Mouse (Mus musculus) CH12.LX (cell line): Measurements from ENCODE around the gene Arpc5. TPM values are rescaled to one million over a fixed set of nuclear protein-coding genes. Genes with fewer than 3 reads are reported as not detected.

Experiments used
- DNase-seq: peaks from one replicate; pipeline ENCODE4 v3.0.0-alpha.2; 2013; ENCODE audit errors: extremely low read depth
- H3K27ac ChIP-seq: 2 replicates; pipeline ENCODE4 v1.5.1; 2012; ENCODE audit warnings: low read depth, mild to moderate bottlenecking, control low read depth, moderate library complexity; ENCODE audit not compliant: insufficient read depth
- H3K27me3 ChIP-seq: replicated peaks from 2 replicates; pipeline ENCODE3; 2012; ENCODE audit warnings: inconsistent platforms
- H3K36me3 ChIP-seq, 2 experiments: replicated peaks in 1 of 2; 2 replicates each; pipeline versions ENCODE3 to v1.6.1; 2012; ENCODE audit warnings: inconsistent platforms in 1 of 2, low read length in 1 of 2, mild to moderate bottlenecking in 1 of 2, mixed read lengths in 1 of 2, moderate library complexity in 1 of 2; ENCODE audit not compliant: control insufficient read depth in 1 of 2, insufficient read depth in 1 of 2
- H3K4me1 ChIP-seq, 2 experiments: 2 replicates each; pipeline ENCODE4 v1.6.1; 2012; ENCODE audit warnings: inconsistent platforms in 1 of 2, moderate library complexity in 1 of 2; ENCODE audit not compliant: insufficient read depth in 2 of 2, control insufficient read depth in 1 of 2
- H3K4me2 ChIP-seq: 2 replicates; pipeline ENCODE4 v1.6.1; 2012; ENCODE audit warnings: low read depth, mild to moderate bottlenecking, control low read depth; ENCODE audit not compliant: poor library complexity, insufficient read depth, severe bottlenecking
- H3K4me3 ChIP-seq, 3 experiments: fragments of 150-350 bp in 1 of 3; sonication (generic) in 1 of 3; replicated peaks in 1 of 3; 2 replicates each; pipeline versions ENCODE3 to v1.5.1; 2011 to 2012; ENCODE audit warnings: low read depth in 2 of 3, low read length in 2 of 3, mild to moderate bottlenecking in 2 of 3, moderate library complexity in 2 of 3, control low read depth in 1 of 3, improper control_type of control experiment in 1 of 3, inconsistent platforms in 1 of 3, mixed read lengths in 1 of 3; ENCODE audit not compliant: poor library complexity in 1 of 3
- H3K79me2 ChIP-seq: replicated peaks from 2 replicates; pipeline ENCODE4 v1.6.1; 2012; ENCODE audit warnings: mild to moderate bottlenecking, moderate library complexity; ENCODE audit not compliant: control insufficient read depth, poor library complexity, insufficient read depth, severe bottlenecking; ENCODE audit errors: extremely low read depth
- H3K9ac ChIP-seq: 2 replicates; pipeline ENCODE4 v1.6.1; 2012; ENCODE audit warnings: low read depth, mild to moderate bottlenecking, control low read depth, moderate library complexity; ENCODE audit not compliant: insufficient read depth
- H3K9me3 ChIP-seq: replicated peaks from 2 replicates; pipeline ENCODE3; 2012; ENCODE audit warnings: low read length, inconsistent platforms, mixed read lengths
- CTCF ChIP-seq, 2 experiments: IDR thresholded peaks in 1 of 2; conservative IDR thresholded peaks in 1 of 2; 2 replicates each; pipeline ENCODE4 v1.5.1; 2011 to 2012; ENCODE audit warnings: low read depth in 2 of 2, low read length in 2 of 2, improper control_type of control experiment in 1 of 2, inconsistent platforms in 1 of 2, mild to moderate bottlenecking in 1 of 2, moderate library complexity in 1 of 2
- ELF1 ChIP-seq: IDR thresholded peaks from 2 replicates; pipeline ENCODE4 v1.6.1; 2014; ENCODE audit warnings: low read depth, mild to moderate bottlenecking, inconsistent platforms, low read length, improper control_type of control experiment
- EP300 ChIP-seq: IDR thresholded peaks from 2 replicates; pipeline ENCODE4 v1.6.1; 2011; ENCODE audit warnings: low read length, improper control_type of control experiment
- ETS1 ChIP-seq: conservative IDR thresholded peaks from 2 replicates; pipeline ENCODE4 v1.6.1; 2012; ENCODE audit warnings: low read depth, mild to moderate bottlenecking, inconsistent platforms, low read length, improper control_type of control experiment, moderate library complexity
- JUN ChIP-seq: IDR thresholded peaks from 2 replicates; pipeline ENCODE4 v1.6.1; 2011; ENCODE audit warnings: low read depth, mild to moderate bottlenecking, low read length, improper control_type of control experiment, moderate library complexity; ENCODE audit not compliant: insufficient read depth
- JUND ChIP-seq: conservative IDR thresholded peaks from 2 replicates; pipeline ENCODE4 v1.6.1; 2011; ENCODE audit warnings: low read depth, low read length, improper control_type of control experiment
- KAT2A ChIP-seq: IDR thresholded peaks from 2 replicates; pipeline ENCODE4 v1.6.1; 2012; ENCODE audit warnings: low read length, improper control_type of control experiment, inconsistent platforms; ENCODE audit not compliant: insufficient replicate concordance
- MEF2A ChIP-seq: IDR thresholded peaks from 2 replicates; pipeline ENCODE4 v1.6.1; 2014; ENCODE audit warnings: low read depth, mild to moderate bottlenecking, inconsistent platforms, low read length, improper control_type of control experiment, borderline replicate concordance
- MXI1 ChIP-seq: IDR thresholded peaks from 2 replicates; pipeline ENCODE4 v1.6.1; 2011; ENCODE audit warnings: mild to moderate bottlenecking, low read depth, low read length, improper control_type of control experiment
- MYC ChIP-seq: IDR thresholded peaks from 2 replicates; pipeline ENCODE4 v1.6.1; 2011; ENCODE audit warnings: low read depth, mild to moderate bottlenecking, improper control_type of control experiment, low read length
- PAX5 ChIP-seq: IDR thresholded peaks from 2 replicates; pipeline ENCODE4 v1.6.1; 2012; ENCODE audit warnings: low read length, inconsistent platforms, mixed read lengths
- RCOR1 ChIP-seq: conservative IDR thresholded peaks from 2 replicates; pipeline ENCODE4 v1.6.1; 2012; ENCODE audit warnings: low read depth, mild to moderate bottlenecking, inconsistent platforms, low read length, improper control_type of control experiment
- SMC3 ChIP-seq: IDR thresholded peaks from 2 replicates; pipeline ENCODE4 v1.6.1; 2011; ENCODE audit warnings: low read depth, low read length, improper control_type of control experiment
- TBP ChIP-seq: conservative IDR thresholded peaks from 2 replicates; pipeline ENCODE4 v1.6.1; 2011; ENCODE audit warnings: low read depth, low read length, improper control_type of control experiment
- UBTF ChIP-seq: IDR thresholded peaks from 2 replicates; pipeline ENCODE4 v1.6.1; 2012; ENCODE audit warnings: low read depth, mild to moderate bottlenecking, inconsistent platforms, low read length, improper control_type of control experiment, moderate library complexity
- USF2 ChIP-seq: conservative IDR thresholded peaks from 2 replicates; pipeline ENCODE4 v1.6.1; 2011; ENCODE audit warnings: low read depth, low read length, improper control_type of control experiment
- ZKSCAN1 ChIP-seq: IDR thresholded peaks from 2 replicates; pipeline ENCODE4 v1.6.1; 2012; ENCODE audit warnings: low read depth, inconsistent platforms, low read length, improper control_type of control experiment, borderline replicate concordance
- dilution Hi-C: fragments of 300-500 bp; cut with MboI; formaldehyde crosslinking; loops from 2 replicates; pipeline ENCODE4 v1.14.3; 2020; ENCODE audit warnings: low sequenced_read_pairs; ENCODE audit not compliant: extremely low pct_unique_long_range_greater_than_20kb, extremely low pct_ligation_motif_present
- in situ Hi-C: fragments of 300-500 bp; cut with MboI; formaldehyde crosslinking; loops from 3 replicates; pipeline ENCODE4 v1.14.3; 2019; ENCODE audit warnings: low sequenced_read_pairs, low pct_ligation_motif_present, low pct_unique_long_range_greater_than_20kb, mixed read lengths
- polyA plus RNA-seq: library from polyadenylated mRNA; unstranded; fragments of >175 nt; gene quantifications from 2 replicates; pipeline ENCODE4 v1.2.1, GENCODE M21; 2012; ENCODE audit warnings: low read depth; ENCODE audit not compliant: insufficient read length
- total RNA-seq, 2 experiments: library from RNA; depleted of rRNA; stranded (reverse); fragments of 300-350 nt in 1 of 2; fragments of >200 nt in 1 of 2; gene quantifications; 2 replicates each; pipeline ENCODE4 v1.2.3; 2012 to 2014

Gene Arpc5
- total and polyA plus RNA-seq, 3 experiments = 125 to 399 (median 232) TPM

DNA sequence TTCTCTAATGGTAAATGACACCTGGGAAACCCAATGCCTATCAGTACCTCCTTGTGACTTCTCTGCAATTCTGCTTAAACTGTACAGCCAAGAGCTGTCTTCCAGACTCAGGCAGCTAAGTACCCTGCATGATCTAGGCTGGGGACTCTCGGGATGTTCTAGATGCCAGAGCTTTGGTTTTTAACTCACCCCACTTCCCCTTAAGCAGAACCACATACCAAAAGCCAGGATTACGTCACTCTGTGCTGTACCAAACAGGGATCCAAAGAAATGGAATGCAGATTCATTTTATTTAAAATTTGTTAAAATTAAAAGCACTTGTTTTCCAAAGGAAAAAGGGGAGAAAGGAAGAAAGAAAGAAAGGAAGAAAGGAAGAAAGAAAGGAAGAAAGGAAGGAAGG is 4.6 kb upstream of the Arpc5 start:
- TF ChIP-seq ETS1 = no peak
- no peak for TF ChIP-seq ZKSCAN1
- no peak for TF ChIP-seq PAX5
- no peak for TF ChIP-seq CTCF (conservative IDR thresholded peaks at IDR 0.05 in 1 of 2, IDR thresholded peaks at IDR 0.05 in 1 of 2; ENCODE audit: low read depth in 2 of 2, low read length in 2 of 2)
- TF ChIP-seq USF2 = no peak
- TF ChIP-seq UBTF = no peak
- TF ChIP-seq ELF1 = no peak
- TF ChIP-seq RCOR1 = no peak
- TF ChIP-seq MEF2A = no peak
- TF ChIP-seq JUN = no peak
- TF ChIP-seq TBP = no peak
- TF ChIP-seq SMC3 = no peak
- no peak for TF ChIP-seq KAT2A
- dilution Hi-C loops (no loop called here), in situ Hi-C loops (loop anchor here (10.0 kb wide), 1 partner anchor 227 kb away; no protein-coding TSS in a partner anchor)
- H3K4me2 ChIP-seq = no peak overlapping the region
- no peak for DNase-seq
- peaks cover 2% of the 10 kb centered on the region for H3K79me2 ChIP-seq
- H3K27ac ChIP-seq = no peak overlapping the region
- no peaks in the 10 kb centered on the region for H3K9me3 ChIP-seq
- peaks cover 7% of the 10 kb centered on the region for H3K27me3 ChIP-seq
- peaks cover 0 to 4% of the 10 kb centered on the region in 2 experiments; a peak in 1 of 4 replicates for H3K4me1 ChIP-seq
- no peak overlapping the region for H3K4me3 ChIP-seq
- H3K36me3 ChIP-seq = no peaks in the 10 kb centered on the region
- H3K9ac ChIP-seq = no peak overlapping the region

DNA sequence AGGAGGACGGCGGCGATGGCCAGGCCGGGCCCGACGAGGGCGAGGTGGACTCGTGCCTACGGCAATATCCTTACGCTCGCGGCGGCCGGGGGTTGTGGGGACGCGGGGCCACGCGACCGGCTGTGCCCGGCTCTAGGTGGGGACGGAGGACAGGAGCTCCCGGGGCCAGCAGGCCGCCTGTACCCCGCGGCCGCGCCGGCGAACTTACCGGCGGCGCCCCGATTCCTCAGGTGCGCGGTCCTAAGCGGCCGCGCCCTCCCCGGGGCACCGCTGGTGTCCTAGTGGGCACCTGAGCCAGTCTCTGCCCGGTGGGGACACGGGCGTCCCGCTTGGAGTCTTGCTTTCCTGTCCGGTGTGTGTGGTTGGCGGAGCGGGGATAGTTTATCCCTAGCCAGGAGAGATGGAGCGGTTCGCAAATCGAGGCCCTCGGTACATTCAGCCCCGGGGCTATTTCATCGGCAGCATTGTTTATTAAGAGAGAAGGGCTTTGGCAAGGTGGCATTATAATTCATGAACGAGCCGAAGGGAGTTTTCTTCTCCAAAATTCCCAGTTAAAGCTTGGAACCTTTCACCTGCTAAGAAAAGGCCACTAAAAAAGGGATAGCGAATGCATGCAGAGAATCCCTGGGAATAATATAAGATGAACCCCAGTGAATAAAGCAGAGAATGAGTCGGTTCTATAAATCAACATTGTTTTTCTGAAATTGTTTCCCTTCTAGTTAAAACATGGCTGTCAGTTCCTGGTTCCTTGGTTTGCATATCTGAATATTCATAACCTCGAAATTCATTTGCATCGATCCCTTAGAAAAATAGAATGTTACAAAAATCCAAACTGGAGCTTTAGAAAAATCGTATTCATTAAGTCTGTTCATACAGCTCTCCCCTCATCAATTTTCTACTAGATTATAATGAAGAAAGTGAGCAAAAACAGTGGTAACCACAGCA is 734 bp downstream of the Arpc5 start:
- peaks cover 7% of the 10 kb centered on the region for H3K27me3 ChIP-seq
- peak; percentile 52 for DNase-seq
- no peaks in the 10 kb centered on the region for H3K9me3 ChIP-seq
- H3K4me1 ChIP-seq = peaks cover 4 to 13% of the 10 kb centered on the region in 2 experiments; a peak in 3 of 4 replicates
- dilution Hi-C loops (no loop called here), in situ Hi-C loops (loop anchor here (10.0 kb wide), 1 partner anchor 232 kb away; no protein-coding TSS in a partner anchor)
- H3K4me3 ChIP-seq = peak overlapping the region; percentile 89 to 94 (median 94)
- H3K36me3 ChIP-seq = peaks cover 20 to 37% of the 10 kb centered on the region in 2 experiments
- TF ChIP-seq ETS1 (0 out of 2 replicates have a peak, but pooled peaks have one; percentile 26), EP300 (0 out of 2 replicates have a peak, but pooled peaks have one; percentile 5), TBP (0 out of 2 replicates have a peak, but pooled peaks have one; percentile 49), KAT2A (no peak), MXI1 (peak; percentile 20; the same call in 1 of the 2 replicates), MYC (no peak), ELF1 (peak; percentile 84), UBTF (no peak; the same call in 1 of the 2 replicates), JUND (no peak)
- H3K4me2 ChIP-seq = no peak overlapping the region
- peak overlapping the region; percentile 96 for H3K9ac ChIP-seq
- H3K79me2 ChIP-seq = peaks cover 14% of the 10 kb centered on the region
- peak overlapping the region; percentile 83 for H3K27ac ChIP-seq
